Mouse (Mus musculus) fibroblast of lung, adult 2 months (primary cell): ENCODE measurements around the gene Glg1.
"Not testable (repeated sequence)": the region's sequence is repeated elsewhere in the genome, so short reads cannot be mapped to it uniquely, and the experiment has no call there.

Source experiments
- DNase-seq: peaks from one replicate; pipeline ENCODE4 v3.0.0-alpha.2; 2011; ENCODE audit warnings: low read depth

The Glg1 gene

DNA sequence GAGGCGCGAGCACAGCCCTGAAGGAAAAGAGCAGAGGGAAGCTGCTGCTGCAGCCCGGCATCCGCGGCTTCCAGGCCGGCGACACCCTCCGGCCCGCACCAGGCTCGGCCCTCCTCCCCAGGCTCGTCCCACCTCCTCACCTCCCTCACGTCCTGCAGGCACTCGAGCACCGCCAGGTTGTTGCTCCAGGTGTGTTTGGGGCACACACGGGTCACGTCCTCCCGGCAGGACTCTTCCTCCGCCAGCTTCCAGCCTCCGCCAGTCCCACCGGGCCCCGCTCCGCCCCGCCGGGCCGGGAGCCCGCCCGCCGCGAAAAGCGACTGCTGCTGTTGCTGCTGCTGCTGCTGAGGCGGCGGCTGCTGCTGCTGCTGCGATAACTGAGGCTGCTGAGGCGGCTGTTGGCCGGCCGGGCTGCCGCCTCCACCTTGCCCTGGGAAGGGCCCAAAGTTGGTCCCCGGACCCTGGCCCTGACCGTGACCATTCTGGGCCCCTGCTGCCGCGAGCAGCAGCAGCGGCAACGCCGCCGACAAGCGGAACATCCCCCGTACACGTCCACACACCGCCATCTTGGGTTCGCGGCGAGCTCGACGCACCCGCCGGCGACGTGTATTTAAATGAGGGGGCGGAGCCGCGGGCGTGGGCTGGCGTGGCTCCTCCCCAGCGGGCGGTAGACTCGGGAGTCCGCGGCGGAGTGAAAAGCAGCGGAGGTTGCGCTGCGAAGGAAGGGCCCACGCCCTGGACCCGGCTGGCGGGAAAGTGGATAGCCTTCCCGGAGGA, at the start of gene Glg1:
Glg1 (minus strand) TSS at position 586 of the 777 bp plus-strand sequence.
- peak; percentile 83 for DNase-seq

DNA sequence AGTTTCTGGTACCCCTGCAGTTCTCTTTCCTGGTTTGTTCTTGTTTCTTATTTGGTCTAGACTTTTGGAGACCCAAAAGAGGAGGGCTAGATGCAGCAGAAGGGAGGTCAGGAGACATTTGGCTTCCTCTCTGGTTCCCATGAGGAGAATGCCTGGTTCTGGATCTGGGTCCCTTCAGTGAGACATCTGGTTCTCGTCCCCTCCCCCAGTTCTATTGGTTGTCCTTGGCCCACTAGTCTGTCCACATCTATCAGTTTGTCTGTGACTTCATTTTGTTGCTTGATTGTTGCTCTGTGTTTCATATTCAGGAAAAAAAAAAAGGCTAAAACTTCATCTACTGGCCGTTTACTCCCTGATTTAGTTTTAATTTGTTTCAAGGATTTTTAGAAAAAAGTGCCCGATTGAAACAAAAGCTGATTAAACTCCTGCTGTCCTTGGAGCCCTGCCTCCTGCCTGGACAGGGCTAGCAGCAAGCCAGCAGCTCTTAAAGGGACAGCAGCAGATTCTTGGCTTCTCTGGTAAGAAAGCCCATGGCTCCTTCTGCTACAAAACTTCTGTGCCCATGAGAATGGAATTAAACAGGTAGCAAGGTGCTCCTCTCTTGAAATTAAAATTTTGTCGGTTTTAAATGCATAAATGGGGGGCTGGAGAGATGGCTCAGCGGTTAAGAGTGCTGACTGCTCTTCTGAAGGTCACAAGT, 46.2 kb upstream of the Glg1 start:
- DNase-seq = no peak

DNA sequence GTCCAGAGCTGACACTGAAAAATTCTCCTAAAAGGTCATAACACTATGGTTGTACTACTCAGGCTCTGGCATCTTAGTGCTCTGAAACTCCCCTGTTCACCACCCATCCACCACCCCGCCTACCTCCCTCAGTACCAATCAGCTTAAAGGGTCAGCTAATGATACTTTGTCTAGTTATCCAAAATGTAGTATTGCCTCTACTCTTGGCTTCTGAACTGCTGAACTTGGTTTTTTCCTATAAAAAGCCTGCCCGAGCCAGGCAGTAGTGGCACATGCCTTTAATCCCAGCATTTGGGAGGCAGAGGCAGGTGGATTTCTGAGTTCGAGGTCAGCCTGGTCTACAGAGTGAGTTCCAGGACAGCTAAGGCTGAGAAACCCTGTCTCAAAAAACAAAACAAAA, 45.3 kb upstream of the Glg1 start:
- DNase-seq = no peak

DNA sequence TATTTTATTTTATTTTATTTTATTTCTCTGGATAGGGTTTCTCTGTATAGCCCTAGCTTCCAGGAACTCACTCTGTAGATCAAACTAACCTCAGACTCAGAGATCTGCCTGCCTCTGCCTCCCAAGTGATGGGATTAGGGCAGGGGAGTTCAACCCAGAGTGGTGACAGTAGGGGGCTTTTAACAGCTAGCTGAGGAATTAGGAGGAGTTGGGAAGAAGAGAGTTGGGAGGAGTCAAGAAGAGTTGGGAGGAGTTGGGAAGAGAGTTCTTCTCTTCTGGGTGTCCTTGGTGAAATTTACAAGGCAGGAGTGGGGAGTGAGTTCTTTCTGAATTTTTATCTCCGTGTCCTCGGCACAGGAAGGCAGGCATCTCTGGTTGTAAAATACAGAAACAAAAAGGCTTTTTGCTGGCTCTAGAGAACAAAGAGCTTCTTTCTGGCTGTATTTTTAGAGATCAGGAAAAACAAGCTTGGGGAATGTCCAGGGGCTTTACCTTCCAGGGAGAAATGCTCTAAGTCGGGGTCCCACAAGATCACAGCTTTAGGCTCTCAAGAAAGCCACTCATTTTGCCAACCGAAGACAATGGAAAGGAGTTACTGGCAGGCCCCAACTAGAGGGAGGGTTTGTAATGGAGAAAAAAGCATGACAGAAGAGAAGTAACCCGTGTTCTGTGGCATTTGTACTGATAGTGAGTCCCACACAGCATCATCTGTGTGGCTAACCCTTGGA, 44.2 kb upstream of the Glg1 start:
- DNase-seq = not testable (repeated sequence)

DNA sequence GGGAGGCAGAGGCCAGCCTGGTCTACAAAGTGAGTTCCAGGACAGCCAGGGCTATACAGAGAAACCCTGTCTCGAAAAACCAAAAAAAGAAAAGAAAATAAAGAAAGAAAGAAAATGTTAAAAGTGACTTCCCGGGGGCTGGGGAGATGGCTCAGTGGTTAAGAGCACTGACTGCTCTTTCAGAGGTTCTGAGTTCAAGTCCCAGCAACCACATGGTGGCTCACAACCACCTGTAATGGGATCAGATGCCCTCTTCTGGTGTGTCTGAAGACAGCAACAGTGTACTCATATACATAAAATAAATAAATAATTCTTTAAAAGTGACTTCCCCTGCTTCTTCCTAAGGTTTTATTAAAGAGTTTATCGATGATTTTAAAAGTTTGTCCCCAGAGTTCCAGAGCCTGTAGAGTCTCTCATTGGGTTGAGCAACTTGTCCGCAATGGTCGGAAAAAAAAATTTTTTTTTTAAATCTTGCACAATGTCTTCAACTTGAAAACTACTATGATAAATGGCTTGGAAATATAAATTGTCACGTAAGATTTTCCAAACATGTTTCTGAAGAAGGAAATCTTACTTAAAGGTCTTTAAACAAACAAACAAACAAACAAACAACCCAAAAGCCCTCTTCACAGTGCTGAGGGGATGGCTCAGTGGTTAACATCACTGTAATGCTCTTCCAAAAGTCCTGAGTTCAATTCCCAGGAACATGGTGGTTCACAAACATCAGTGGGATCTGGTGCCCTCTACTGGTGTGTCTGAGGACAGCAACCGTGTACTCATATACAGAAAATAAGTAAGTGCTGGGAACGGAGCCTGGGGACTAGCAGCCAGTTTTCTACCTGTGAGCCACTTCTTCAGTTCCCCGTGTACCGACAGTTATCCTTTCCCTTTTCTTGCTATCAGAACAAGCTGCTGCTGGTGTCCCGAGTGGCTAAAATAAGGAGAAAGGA, 41.9 kb upstream of the Glg1 start:
- DNase-seq = no peak

DNA sequence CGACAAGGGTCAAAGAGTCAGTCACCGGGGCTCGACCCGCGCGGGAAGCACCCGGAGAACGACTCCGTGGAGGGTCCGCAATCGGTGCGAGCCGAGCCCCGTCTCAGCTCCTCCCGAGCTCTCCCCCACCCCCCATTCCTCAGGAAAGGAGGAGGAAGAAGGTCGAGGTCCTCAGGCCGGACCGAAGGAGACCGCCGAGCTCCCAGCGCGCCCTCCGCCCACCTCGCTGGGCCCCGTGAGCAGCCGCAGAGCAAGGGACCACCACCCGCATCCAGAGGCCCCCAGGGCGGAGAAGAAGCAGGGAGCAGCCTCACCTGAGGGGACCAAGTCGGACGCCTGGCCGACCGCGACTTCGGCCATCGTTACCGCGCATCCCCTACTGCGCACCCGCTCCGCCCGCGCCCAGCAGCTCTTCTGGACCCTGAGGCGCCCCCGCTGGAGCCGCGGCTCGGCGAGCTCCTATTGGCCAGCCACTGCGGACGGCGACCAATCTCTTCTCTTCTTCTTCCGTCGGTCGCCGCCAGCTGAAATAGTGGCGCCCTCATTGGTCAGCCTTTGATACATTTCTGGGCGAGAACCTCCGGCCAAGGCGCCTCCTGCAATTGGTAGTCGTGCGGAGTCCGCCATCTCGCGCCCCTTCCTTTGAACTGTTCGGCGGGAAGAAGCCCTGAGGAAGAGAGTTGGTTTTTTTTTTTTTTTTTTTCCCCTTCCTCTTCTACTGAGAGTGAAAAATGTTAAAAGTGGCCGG, 41.0 kb upstream of the Glg1 start, which contains the start of gene Rfwd3:
Rfwd3 (minus strand) TSS at position 402 of the 748 bp plus-strand sequence.
- peak; percentile 97 for DNase-seq

DNA sequence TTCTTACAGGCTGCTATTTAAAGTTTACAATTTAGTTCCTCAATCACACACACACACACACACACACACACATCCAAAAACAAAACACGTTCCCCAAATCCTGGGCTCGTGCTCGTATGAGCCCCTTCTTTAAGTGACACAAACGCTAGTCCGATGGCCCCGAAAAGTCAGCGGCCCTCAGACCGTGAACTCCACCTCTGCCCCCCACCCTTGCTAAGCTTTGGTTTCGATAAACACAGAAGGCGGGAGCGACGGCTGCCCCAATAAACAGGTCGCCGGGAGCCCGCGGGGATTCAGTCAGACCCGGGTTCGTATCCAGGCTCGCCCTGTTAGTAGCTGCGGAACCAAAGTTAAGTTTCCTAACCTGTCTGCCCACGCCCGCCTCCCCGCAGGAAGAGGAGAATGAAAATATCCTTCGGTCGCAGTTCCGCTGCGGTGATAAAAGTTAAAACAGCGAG, 40.4 kb upstream of the Glg1 start:
- DNase-seq = no peak

DNA sequence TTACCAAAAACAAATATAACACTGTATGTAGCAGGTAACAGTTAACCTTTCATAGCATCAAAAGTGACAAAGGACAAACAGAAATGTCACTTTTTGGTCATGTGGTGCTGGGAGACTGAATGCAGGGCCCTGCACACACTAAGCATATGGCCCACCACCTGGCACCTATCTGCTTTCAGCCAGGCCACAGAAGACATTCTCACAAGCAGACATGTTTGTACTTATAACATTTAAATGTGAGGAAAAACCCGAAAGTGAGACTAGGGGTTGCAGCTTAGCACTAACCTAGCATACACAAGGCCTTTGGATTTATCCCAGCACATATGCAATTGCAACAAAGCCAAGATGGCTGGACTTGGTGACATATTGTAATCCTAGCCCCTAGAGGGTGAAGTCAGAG, 39.0 kb upstream of the Glg1 start:
- no peak for DNase-seq

DNA sequence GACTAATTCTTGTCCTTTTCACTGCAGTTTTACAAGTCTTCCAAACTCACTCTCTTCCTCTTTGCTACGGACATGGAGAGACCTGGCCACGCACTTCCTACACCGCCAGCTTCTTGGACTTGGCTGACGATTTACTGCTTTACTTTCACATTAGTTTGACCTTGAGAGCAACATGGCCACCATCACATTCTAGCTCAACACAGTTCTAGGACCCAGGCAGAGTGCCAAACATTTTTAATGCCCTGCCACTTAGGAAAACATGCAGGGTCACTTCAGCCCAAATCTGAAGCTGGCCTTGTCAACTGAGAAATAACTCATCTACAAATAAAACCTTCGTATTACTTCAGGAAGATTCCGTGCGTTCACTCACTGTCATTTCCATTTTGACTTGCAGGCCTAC, 32.7 kb upstream of the Glg1 start:
- DNase-seq = no peak

DNA sequence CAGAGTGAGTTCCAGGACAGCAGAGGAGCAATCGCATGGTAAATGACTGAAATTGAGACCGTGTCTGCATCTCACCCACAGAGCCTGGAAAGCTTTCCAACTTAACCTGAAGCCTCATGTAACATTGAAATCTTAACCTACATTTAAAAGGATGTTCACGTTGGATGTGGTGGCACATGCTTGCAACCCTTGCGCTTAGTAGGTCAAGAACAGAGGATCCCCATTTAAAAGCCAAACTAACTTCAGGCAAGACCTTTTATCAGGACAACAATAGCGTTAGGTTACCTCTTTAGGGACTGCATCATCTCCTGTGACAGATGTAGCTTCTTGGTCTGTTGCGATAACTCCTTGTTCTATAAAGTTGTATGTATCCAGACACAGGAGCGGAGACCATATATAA, 31.6 kb upstream of the Glg1 start:
- DNase-seq = no peak

DNA sequence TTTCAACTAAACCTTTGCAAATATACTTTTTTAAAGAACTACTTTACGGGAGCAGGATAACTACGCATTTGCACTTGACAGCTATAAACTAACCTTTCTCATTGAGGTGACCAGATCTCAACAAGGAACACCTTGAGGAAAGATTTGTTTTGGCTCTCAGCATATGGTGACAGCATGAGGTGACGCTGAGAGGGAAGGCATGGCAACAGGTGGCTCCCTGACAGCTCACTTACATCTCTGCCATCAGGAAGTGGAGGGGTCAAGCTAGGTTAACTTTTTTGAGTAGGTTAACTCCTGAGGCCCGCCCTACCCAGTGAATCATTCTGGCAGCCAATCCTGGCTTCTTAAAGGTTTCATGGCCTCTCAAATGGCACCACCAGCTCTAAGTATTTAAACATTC, 26.6 kb upstream of the Glg1 start:
- no peak for DNase-seq

DNA sequence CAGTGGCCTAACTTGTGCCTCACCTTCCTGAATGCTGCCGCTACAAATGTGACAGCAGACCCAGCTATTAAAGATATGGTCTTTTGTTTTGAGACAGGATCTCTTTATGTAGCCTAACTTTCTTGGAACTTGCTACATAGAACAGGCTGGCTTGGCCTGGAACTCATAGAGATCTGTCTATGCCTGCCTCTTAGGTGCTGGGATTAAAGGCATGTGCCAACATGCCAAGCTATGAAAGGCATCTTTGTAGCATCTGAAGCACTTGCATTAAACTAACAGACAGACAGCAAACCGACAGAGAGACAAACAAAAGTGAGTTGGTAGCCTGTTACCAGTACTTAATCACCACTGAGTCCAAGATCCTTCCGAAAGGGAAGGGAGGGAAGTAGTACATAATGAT, 23.1 kb upstream of the Glg1 start:
- DNase-seq = no peak

DNA sequence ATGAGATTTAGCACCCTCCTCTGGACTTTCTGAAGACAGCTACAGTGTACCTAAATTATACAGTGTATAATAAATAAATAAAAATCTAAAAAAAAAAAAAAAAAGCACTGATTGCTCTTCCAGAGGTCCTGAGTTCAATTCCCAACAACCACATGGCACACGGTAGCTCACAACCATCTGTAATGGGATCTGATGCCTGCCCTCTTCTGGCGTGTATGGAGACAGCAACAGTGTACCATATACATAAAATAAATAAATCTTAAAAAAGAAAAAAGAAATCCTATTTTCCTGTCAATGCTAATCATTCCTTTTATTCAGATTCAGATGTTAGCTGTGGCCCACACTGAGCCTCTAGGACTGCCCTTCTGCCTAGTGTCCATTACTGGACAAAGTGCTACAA, 9.3 kb upstream of the Glg1 start:
- no peak for DNase-seq

DNA sequence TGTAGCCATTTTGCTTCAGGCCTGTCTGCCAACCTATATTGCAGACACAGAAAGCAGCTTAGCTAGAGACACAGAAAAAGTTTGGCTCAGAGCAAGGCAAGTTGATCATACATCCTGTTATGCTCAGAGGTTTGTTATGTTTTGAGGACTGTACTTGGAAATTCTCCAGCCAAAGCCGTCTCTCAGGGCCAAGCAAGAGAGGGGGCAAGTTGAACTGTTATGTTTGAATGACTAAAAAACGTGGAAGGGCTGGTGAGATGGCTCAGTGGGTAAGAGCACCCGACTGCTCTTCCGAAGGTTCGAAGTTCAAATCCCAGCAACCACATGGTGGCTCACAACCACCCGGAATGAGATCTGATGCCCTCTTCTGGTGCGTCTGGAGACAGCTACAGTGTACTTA, 7.1 kb upstream of the Glg1 start:
- DNase-seq = not testable (repeated sequence)

DNA sequence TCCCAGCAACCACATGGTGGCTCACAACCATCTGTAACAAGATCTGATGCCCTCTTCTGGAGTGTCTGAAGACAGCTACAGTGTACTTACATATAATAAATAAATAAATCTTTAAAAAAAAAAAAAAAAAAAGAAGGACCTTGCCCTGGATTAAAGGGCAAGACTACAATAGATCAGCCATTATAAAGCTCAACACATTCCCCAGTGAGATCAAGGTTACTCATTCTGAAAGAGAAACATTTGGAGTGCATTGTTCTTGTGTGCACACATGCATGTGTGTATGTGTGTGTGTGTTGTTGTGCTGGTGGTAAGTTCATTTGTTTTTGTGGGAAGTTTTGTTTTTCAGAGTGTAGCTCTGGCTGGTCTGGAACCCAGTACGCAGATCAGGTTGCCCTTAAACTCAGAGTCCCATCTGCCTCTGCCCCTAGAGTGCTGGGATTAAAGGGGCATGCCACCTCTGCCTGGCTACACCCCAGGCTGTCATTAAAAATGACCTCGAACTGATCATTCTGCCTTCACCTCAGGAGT, 5.7 kb upstream of the Glg1 start:
- no peak for DNase-seq

DNA sequence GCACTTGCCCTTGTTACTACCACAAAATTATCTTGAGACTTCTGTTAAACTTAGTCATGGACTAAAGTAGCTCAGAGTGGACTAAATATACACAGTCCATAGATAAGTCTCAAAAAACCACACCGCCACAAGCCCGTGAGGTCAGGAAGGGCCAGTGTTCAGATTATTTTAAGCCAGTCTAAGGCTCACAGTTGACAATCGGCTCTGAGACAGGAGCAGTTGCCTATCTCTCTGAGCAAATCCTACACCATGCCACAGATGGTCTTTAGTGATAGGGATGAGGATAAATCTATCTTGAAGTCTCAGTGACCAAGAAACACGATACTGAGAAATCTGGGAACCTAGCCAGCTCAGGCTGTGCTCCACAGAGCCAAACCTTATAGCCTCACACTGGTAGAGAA, 3.0 kb upstream of the Glg1 start:
- no peak for DNase-seq

DNA sequence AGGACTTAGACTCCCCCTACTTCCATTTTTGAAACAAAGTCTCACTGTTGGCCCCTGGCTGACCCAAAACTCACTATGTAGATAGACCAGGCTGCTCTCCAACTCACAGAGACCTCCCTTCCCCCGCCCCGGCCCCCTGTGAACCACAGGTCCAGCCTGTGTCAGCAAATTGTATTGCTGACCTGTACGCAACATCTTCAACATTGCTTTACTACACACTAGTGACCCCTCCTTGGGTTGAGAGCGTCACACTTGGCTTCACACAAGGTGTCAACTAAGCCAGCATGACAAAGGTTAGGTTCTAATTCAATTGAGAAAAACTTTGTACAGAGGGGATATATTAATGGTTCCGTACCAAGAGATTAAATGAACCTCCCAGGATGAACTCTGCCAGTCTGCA, 1.2 kb upstream of the Glg1 start:
- no peak for DNase-seq

DNA sequence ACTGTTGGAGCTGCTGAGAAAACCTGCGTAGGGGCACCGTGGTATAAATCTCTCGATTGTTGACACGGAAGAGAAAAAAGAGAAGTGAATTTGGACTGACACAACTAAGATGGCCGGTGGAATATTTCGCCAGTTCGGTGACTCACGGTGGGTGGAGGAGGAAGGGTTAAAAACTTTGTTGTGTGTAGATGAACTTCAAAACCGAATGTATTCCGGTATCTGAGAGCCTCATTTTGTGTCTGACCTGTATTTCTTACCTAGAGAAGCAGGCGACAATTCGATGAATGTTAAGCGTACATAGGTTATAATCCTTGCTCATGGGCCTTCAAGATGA, 359 bp upstream of the Glg1 start:
- DNase-seq = no peak

DNA sequence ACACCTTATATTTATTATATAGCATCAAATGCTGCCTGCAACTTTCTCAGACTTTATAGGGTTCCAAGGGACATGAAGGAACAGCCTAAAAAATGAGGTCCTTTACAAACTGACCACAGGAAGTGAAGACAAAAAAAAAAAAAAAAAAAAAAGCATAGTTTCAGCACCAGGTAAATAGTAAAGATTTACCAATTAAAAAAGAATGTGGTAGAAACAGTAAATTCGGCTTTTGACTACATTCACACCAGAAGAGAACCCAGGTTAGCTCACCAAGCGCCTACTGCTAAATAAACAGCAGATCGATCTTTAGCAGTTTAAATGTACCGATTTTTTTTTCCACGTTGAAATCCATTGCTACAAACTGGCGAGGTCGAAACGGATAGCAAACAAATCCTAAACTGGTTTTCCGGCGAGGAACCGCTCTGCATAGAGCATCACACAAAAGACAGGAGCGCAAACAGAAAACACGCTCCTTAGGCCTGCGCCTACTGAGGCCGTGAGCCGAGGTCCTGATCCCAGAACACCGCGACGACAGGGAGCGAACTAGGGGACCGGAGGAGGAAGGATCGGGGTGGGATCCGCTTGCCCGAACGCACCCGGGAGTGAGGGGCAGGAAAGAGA, 896 bp downstream of the Glg1 start:
- no peak for DNase-seq

DNA sequence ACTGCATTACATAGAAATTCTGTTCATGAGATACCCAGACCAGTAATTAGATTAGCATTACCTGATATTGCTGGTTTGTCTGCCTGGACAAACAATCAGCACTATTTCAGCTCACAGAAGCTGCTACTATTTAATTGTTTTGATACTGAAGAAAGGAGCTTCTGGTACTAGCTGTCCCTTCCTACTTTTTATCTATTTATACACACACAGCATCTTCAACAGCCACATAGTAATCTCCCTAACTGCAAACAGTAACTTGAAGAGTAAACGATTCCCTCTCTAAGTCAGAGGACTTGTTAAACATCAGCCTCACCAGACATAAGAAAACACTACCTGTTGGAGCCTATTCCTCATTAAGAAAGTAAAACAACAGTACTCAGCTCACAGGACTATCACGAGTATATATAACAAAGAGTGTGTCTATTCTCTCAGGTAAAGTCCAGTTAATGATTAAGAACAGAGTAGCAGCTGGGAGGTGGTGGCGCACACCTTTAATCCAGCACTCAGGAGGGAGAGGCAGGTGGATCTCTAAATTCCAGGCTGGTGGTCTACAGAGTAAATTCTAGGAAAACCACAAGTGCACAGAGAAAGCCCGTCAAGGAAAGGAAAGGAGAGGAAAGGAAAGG, 6.4 kb downstream of the Glg1 start:
- DNase-seq = no peak
